Mouse (Mus musculus) heart, adult 2 months (tissue): ENCODE measurements at regions not wholly inside any gene's neighbourhood (a gene's known extent, or its start where the extent isn't known, plus 50 kb on each side); places are given as distances from the start of the nearest gene placed in this dataset.

Experiments used
- CTCF ChIP-seq: fragments of 200-600 bp; IDR thresholded peaks from 2 replicates; pipeline ENCODE4 v1.8.1; 2022; ENCODE audit warnings: antibody characterized with exemption, mild to moderate bottlenecking, moderate library complexity
- EP300 ChIP-seq: fragments of 200-500 bp; IDR thresholded peaks from 2 replicates; pipeline ENCODE4 v1.6.1; 2011; ENCODE audit warnings: low read depth, low read length, control low read depth; ENCODE audit not compliant: insufficient read depth
- POLR2A ChIP-seq: fragments of 200-500 bp; IDR thresholded peaks from 2 replicates; pipeline ENCODE4 v1.6.1; 2011; ENCODE audit warnings: mild to moderate bottlenecking, low read depth, low read length, control low read depth; ENCODE audit not compliant: insufficient read depth

DNA sequence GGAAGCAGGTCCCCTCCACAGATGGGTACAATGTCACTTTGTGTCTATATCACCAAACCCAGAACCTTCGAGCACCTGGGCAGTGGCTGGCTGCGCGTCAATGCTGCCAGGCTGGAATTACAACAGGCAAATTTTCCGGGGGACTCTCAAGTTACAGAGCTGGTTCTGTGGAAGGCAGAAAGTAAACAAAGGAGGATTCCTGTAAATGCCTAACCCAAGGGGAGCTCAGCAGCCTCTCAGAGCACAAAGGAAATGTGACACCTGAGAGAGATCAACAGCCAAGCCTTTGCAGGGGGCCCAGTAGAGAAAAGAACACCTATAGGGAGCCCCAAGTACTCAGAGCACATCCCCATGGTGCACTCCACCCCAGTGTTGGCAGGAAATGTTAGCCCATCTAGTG is 70.7 kb downstream of the Setd4 start:
- TF ChIP-seq CTCF (no peak), EP300 (no peak), POLR2A (no peak)
